Mouse (Mus musculus) skeletal muscle tissue, adult 2 months (tissue): ENCODE measurements around the gene Arhgap10.

ENCODE experiments used
- DNase-seq: peaks from one replicate; pipeline ENCODE4 v3.0.0-alpha.2; 2012; ENCODE audit warnings: low read depth, low spot score

The Arhgap10 gene

DNA sequence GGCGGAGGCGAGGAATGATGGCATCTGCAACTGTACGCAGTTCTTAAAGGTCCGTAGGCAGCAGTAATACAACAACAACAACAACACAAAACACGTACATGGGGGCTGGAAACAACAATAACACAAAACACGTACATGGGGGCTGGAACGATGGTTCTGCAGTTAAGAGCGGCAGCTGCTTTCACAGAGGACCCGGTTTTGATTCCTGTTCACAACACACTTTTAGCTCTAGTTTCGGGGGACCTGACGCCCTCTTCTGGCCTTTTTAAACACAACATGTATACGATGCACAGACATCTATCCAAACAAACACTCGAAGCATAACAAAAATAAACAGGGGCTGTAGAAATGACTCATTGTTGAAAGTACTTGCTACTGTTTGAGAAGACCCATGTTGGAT, 110.9 kb downstream of the Arhgap10 start:
- no peak for DNase-seq

DNA sequence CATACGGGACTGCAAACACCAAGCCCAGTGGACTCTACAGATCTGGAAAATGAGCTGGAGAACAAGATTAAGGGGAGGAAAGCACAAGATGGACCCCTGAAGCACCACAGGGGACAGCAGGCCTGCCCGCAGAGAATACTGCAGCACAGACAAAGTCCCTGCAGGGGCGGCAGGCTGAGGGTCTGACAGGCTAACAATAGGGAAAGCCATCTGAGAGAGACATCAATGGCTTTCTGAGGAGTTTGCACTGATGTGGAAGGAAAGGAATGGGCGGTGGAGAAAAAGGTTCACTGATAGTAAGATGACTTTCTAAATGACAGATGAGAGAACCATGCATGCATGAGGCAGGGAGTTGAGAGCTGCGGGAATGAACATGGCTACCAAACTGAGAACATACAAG, 111.3 kb downstream of the Arhgap10 start:
- no peak for DNase-seq

DNA sequence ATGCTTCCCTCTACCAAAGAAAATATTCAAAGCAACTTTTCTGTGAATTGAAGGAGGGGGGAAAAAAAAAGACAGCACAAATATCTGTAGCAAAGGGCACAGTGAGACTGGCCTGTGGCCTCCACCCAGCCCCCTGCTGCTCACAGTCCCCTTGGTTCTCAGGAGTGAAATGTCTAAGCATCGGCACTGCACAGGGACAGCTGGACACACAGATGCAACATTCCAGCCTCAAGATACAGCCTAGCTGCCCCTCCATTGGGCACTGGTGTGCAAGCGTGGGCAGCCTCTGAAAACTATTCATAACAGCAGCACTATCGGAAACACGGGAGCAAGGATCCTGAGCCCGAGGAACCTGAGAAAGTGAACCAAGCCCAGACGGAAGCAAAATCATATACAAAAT, 113.7 kb downstream of the Arhgap10 start:
- DNase-seq, result no peak

DNA sequence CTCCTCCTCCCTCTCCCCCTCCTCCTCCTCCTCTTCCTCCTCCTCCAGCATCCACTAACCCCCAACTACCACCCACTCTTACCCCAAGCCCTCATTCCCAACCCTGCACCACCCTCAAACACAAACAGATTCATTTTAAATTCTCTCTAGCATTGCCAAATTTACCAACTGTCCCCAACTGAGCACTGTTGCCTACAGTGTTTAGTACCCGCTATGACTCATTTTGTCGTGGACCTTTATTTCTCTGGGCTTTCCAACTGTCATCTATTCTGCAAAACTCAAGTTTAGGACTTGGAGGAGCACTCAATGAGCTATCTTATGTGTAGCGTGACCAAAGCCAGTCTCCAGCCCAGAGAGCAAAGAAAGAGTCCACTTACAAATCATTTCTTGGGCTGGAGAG, 115.8 kb downstream of the Arhgap10 start:
- DNase-seq, result no peak

DNA sequence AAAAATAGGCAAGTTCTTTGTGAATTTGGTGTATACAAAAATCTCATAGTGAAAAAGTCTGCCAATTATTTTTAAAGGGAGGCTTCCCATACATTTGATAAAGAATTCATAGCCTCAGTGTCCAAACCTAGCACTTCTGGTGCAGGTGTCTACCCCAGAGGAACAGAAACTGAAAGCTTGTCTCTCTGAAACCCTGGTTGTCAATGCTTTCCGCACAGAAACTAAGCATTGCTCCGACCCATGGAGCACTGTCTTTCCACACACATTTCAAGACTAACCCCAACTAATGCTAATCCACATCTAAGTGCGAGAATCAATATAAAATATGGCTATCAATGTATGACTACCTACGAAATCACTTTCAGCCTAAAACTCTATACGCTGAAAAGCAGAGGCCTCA, 116.6 kb downstream of the Arhgap10 start:
- no peak for DNase-seq

DNA sequence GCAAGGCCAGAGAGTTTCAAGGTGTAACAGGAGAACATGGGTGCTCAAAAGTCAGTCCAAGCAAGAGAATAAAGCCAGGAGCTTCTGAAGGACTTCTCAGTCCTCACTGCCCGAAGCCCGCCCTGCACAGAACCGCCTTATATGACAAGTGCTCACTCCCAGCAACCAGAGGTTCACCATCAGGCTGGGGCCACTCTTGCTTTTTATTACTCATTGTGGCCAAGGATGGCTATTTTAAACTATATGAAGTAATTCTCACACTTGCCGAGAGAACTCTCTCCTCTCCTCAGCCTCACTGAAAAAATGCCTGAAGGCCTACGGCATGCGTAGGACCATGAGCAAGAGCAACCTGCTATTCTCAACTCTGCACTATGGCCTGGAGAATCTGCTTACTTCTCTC, 133.7 kb downstream of the Arhgap10 start:
- DNase-seq, result no peak

DNA sequence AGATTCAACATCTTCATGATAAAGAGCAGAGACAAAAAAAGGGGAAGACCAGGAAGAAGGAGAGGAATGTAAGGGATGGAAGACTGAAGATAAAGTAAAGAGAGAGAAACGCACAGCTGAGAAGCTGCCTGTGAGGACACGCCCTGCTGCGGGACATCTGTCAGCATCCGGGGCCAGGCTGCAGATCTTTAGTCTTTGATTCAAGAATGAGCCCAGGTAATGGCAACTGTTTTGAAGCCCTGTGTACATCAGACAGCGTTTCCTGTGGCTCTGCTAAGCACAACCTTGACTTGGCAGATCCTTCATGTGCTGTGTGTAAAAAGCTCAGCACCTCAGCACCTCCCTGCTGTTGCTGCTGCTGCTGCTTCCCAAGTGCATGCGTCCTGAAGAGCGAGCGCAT, 134.1 kb downstream of the Arhgap10 start:
- no peak for DNase-seq

DNA sequence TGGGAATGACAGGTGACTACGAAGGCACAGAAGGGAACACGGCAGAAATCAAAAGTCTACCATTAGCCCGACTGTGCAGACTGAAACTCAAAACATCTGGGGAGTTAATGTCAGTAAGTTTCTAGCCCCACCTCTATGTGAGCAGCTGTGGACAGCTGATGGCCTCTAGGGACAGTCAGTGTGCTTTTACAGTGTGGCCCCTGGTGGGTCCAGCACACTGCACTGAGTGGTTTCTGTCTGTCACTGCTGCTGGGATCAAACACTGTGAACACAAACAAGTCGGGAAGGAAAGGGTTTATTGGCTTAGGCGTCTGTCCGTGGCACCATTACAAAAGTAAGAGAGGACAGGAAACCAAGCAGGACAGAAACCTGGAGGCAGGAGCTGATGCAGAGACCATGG, 136.9 kb downstream of the Arhgap10 start:
- no peak for DNase-seq

DNA sequence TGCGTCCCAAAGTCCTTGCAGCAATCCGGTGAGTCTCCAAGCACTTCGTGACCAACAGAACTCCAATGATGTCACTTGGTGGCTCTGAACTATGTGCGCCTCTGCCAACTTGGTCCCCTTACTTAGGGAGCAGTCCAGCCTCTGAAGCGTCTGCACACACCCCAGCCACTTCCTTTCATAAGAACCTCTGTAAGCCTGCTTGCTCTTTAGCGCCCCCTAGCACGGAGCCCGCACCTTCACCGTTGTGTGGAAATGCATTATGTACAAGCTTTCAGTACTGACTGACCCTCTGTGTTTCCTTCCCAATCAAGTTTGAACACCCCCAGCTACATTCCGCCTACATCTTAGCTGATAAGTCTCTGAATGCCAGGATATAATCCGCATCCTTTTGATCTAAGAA, 138.5 kb downstream of the Arhgap10 start:
- peak; percentile 19 for DNase-seq

DNA sequence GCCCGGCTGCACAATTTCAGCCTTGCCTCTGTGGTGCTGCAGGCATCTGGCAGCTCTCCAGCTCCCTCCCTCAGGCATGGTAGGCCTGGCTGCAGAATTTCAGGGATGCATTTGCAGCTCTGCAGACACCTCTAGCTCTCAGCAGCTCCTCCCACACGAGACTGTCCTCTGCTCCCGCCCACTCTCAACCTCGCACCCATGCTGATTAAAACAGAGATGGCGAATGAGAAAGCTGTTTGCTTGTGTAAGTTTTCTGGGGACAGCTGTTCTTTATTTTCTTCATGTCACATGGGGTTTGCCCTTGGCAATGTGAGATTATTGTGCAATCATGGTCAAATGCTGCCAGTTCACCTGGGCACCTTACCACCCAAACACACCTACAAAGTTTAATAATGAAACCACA, 141.3 kb downstream of the Arhgap10 start:
- DNase-seq, result no peak

DNA sequence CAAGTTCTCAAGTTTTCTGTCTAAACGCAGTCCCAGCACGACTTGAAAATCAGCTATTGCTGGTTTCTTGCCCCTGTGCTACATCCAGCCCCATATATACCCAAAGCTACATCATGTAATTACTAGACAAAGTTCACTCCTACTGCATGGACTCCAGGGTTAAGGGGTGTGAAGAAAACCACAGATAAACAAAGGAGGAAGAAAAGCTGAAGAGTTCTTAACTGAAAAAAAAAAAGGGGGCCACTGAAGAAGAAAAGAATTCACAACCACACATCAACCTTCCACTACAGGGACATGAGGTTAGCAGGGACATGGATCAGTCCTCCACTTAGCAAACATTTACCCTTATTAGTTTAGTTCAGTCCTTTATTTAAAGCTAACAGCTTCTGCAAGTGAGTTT, 141.8 kb downstream of the Arhgap10 start:
- no peak for DNase-seq

DNA sequence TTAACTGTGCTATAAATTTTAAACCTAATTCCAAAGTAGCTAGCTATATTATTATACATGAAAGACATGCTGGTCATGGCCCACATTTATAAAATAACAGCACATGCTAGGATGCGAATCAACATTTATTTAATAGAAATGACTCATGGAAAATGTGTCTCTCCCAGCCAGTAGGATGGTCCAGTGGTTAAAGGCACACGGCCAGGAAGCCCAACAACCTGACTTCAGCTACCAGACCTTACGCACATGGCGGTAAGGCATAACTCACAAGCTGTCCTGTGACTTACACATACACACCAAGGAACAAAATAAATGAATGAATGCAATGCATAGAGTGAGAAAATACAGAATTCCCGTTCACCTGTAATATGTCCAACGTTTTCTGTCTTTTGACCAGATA, 146.7 kb downstream of the Arhgap10 start:
- no peak for DNase-seq

DNA sequence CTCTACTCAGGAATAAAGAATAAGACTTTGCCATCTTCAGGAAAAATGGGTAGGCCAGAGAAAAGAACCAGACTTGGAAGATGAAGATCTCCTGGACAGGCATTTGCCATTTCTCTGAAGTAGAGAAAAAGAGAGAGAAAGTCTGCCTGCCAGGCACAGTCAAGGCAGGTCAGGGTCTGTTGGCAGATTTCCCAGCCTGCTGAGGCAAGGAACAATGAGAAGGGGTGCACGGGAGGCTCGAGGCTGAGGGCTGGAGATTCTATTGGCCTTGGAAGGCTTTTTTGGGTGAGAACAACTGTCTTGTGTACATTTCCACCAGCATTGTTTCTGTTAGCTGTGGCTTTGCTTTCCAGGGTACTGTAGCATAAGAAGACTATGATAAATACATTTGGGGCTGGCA, 147.4 kb downstream of the Arhgap10 start:
- DNase-seq, result no peak

DNA sequence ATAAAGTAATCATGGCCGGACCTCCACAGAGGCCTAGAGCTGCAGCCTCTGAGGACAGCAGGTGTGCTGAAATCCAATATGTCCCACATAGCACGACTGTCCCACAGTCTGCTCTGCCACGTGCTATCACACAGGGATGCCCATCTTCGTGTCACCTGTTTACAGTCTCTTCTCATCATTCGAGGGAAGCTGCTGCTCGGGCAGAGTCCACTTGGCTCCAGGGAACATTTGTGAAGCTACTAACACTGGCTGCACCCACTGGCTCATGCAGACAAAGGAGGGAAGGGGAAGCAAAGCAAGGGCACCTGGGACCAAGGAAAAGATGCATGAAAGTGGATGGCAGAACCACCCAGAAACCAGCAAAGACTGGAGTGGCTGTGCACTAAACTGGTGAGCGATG, 148.1 kb downstream of the Arhgap10 start:
- no peak for DNase-seq

DNA sequence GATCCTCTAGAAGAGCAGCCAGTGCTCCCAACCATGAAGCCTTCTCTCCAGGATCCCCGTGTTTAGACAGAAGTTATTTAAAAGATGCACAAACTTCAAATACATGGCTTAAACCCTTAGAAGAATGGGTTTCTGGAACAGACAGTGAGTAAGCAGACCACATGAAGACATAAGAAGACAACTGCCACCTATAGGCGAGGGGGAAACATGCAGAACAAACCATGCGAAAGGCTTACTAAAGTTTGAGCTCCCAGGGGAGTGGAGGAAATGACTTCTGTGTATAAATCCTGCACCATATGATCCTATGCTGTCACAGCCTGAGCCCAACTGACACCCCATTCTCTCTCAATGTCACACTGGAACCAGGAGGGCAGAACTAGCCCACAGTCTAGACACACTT, 150.7 kb downstream of the Arhgap10 start:
- no peak for DNase-seq

DNA sequence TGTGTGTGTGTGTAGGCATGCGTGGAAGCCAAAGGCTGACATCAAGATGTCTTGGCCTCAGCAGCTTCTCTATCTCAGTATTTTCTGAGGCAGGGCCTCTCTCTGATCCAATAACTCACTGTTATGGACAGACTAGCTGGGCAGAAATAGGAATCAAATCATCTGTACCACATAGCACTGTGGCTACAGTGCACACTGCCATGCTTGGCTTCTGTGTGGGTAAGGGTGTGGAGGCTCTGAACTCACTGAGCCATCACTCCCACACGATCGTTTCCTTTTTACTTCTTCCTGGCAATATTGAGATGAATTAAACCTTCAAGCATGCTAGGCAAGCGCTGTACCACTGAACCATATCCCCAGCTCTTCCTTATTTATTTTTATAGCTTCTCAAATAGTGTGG, 151.3 kb downstream of the Arhgap10 start:
- DNase-seq, result no peak

DNA sequence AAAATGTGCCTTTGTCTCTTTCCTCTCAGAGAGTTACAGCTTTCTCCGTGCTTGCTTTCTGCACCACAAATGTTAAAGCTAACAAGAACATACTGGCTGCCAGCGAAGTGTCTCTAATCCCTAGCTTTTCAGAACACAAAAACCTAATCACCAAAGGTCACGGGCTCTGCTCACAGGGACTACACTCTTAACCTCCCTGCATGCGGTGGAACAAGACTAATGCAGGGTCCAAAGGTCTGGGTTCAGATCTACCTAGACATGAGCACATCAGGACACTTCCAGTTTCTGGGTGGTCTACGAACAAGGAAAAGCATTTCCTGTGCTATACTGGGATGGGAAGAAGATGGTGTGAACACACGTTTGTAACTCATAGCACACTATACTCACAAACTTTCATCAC, 151.8 kb downstream of the Arhgap10 start:
- no peak for DNase-seq

DNA sequence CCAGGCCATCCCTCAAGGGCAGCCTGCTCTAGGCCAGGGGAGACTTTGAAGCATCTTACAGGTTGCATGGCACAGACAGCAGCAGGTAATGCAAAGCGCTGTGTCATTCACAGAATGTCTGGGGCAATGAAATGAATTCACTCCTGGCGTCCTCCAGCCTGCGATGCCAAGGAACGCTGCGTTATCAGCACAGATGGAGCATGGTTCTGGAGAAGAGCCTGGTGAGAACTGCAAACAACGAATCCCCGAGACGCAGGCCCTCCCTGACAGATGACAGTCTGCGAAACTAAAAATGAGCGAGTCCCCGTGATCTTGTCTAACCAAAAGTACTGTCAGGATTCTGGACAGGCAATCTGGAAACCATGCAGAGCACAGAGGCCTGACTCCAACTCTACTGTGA, 153.3 kb downstream of the Arhgap10 start:
- DNase-seq, result no peak

DNA sequence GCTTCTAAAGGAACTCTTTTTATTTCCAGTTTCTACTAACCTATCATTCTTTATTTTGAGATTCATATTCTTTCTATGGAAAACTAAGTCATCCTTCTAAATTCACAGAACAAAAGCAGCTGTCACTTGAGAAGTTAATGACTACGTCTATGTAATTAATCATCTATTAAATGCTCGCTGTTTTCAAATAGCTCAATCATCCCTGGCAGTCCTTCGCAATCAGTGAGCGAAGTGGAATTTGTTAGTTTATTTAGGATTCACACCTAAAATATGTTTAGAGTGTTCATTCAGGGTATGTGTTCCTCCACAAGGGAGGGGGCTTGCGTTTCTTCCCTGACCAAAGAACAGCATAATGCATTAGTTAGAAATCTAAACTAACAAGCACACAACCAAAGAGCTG, 156.9 kb downstream of the Arhgap10 start:
- DNase-seq, result no peak

DNA sequence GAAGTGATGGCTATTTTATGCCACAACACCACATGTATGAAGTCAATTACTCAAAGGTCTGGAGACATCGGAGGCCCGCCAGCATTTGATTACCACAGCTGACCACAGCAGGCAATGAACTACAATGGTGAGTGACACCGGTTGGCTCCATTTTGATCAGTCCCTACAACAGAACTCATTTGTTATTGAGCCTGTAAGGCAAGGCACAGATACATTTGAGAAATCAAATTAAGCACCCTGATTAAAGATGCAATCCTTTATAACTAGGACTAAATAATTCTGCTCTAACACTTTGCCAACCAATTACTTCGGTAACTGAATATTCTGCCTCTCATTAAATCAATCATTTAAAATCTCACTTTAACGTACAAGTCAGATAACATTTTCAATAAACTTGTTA, 157.3 kb downstream of the Arhgap10 start:
- DNase-seq, result no peak

DNA sequence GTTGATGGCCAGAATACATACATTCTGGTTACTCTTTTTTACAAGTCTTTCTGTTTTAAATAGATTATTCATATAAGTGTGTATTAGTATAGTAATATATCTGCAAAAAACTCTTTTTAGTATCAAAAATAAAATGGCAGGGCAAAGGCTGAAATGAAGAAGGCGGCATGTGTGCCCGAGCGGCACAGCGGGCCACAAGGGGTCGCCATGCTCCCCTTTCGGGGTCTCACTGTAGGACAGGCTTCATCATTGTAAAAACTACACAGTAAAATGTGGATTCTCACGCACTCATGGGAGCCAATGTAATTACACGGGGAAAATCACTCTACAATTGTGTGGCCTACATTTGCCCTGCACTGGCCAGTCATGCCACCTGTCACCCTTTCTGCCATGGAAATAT, 160.6 kb downstream of the Arhgap10 start:
- no peak for DNase-seq

DNA sequence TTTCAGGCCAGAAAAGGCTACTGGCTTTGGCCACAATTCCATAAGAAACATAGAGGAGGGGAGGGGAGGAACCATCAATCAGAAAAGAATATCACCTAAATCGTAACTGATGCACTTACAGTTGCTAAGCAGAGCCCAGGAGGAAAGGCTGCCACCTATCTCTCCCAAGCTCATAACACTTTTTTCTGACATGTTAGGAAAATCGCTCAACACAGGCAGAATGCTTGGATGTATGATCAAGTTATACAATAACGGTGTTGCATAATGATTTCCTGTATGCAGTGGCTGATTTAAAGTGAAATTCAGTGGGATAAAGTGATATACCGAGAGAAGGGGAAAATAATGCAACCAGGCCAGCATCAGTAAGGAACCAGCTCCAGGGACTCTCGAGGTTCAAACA, 162.4 kb downstream of the Arhgap10 start:
- no peak for DNase-seq

DNA sequence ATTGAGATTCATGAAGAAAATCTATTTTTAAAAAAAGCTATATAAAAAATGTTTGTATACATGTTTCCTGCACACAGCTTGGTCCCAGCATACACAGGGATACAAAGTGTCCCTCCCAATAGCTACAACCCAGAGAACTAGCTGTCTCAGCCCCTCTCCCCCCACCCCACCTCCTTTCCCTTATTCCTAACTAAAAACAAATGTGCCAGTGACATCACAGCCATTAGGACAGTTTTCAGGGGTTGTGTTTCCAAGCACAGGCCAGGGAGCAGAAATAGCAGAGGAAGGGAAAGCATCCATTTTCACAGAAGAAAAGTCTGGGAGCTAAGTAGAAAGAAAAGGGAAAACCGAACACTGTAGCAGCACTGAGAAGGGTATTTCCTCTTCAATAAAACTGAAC, 163.6 kb downstream of the Arhgap10 start:
- no peak for DNase-seq

DNA sequence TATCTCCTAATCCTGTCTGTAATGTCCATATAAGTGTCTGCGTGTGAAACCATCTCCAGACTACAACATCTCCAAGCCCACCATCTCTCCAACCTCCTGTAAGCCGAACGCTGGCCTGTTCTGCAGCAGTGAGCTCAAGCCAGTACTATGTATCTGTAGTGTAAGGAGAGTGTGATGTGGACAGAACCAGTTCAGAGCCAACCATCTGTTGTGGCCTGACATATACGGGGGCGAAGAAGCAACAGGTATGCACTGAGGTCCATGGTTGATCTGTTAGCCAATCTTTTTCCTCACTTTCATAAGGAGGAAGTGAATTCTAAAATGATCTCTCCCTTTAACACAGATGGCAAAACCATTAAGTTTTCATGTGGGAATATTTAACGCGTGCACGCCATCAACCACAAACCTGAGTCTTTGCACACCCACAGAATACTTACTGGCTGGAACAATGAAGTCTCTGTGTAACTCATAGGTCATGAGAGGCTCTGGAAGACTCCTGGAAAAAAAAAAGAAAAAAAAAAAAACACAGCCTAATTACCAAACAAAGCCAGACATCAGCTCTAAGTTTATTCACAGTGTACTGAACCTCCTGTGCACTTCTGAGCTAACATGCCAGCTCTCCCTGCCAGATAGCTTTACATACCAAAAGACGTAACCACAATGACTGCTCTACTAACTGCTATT, 166.4 kb downstream of the Arhgap10 start:
- no peak for DNase-seq
